Mouse (Mus musculus): ENCODE measurements at regions not wholly inside any gene's neighbourhood (a gene's known extent, or its start where the extent isn't known, plus 50 kb on each side); places are given as distances from the start of the nearest gene placed in this dataset.

- no peak for TF ChIP-seq CHD2 (IDR thresholded peaks at IDR 0.05; ENCODE audit: low read depth, low read length)
- TF ChIP-seq ZC3H11A (IDR thresholded peaks at IDR 0.05; ENCODE audit: borderline replicate concordance, low read depth, low read length) = no peak
- no peak for TF ChIP-seq ZNF384 (IDR thresholded peaks at IDR 0.05; ENCODE audit: low read depth, low read length)
- no peak for TF ChIP-seq MAFK (IDR thresholded peaks at IDR 0.05; ENCODE audit: insufficient read depth, low read depth, low read length)
Observed at GRCm38 (mm10) chr7:113685349-113685748, 80.4 kb upstream of the Spon1 start.

Measured in ES-E14 (cell line).